Mouse (Mus musculus) A20 (cell line): ENCODE results near the gene Stn1.
A peak's percentile ranks its signal among the peaks of the same experiment; 100 is the strongest.

Source experiments
- DNase-seq: peaks from one replicate; pipeline ENCODE4 v3.0.0-alpha.2; 2011; ENCODE audit warnings: low read depth, low spot score

Stn1 gene

GRCm38 (mm10) chr19:47472881-47473400, 64.4 kb downstream of the Stn1 start:
- DNase-seq, result no peak

GRCm38 (mm10) chr19:47471808-47472207, 65.5 kb downstream of the Stn1 start:
- DNase-seq, result no peak

GRCm38 (mm10) chr19:47468750-47469149, 68.6 kb downstream of the Stn1 start:
- DNase-seq, result no peak

- DNase-seq, result no peak
Measured at GRCm38 (mm10) chr19:47466775-47467174, 70.5 kb downstream of the Stn1 start.

- peak; percentile 79 for DNase-seq
Measured at GRCm38 (mm10) chr19:47465467-47465866, 71.8 kb downstream of the Stn1 start.

GRCm38 (mm10) chr19:47464304-47465241, 72.7 kb downstream of the Stn1 start, which contains the start of gene Sh3pxd2a:
Gene Sh3pxd2a, minus strand, starts transcription at chr19:47464401.
- no peak for DNase-seq

GRCm38 (mm10) chr19:47463636-47464303, 73.5 kb downstream of the Stn1 start:
- peak; percentile 90 for DNase-seq

- peak; percentile 69 for DNase-seq
Measured at GRCm38 (mm10) chr19:47463206-47463605, 74.1 kb downstream of the Stn1 start.

GRCm38 (mm10) chr19:47462725-47463124, 74.6 kb downstream of the Stn1 start:
- DNase-seq, result no peak

- no peak for DNase-seq
Measured at GRCm38 (mm10) chr19:47461838-47462237, 75.5 kb downstream of the Stn1 start.

GRCm38 (mm10) chr19:47461386-47461785, 75.9 kb downstream of the Stn1 start:
- DNase-seq, result no peak

- DNase-seq, result no peak
Measured at GRCm38 (mm10) chr19:47460120-47460960, 77.0 kb downstream of the Stn1 start.

GRCm38 (mm10) chr19:47459214-47459613, 78.1 kb downstream of the Stn1 start:
- no peak for DNase-seq

GRCm38 (mm10) chr19:47458504-47459161, 78.7 kb downstream of the Stn1 start:
- DNase-seq, result no peak

- no peak for DNase-seq
Measured at GRCm38 (mm10) chr19:47457711-47458503, 79.4 kb downstream of the Stn1 start.

GRCm38 (mm10) chr19:47456021-47456420, 81.3 kb downstream of the Stn1 start:
- no peak for DNase-seq

- peak; percentile 75 for DNase-seq
Measured at GRCm38 (mm10) chr19:47455001-47455755, 82.1 kb downstream of the Stn1 start.

GRCm38 (mm10) chr19:47454167-47455000, 82.9 kb downstream of the Stn1 start:
- DNase-seq, result no peak
